In genomic region chr14:19706454-19706853, GRCm38 (mm10) we compare ENCODE assay signal across 8 mouse cellular contexts. TPM values are rescaled to one million over a fixed set of nuclear protein-coding genes. Genes with fewer than 3 reads are reported as not detected.
DNase-seq lines count a peak whose midpoint lies in the region; ATAC-seq lines count a peak whose summit lies in the region.

No protein-coding gene starts in this region.

- no peak overlapping the region for H3K4me2 ChIP-seq in kidney, embryonic 15.5 days
- no peak overlapping the region for H3K4me2 ChIP-seq in liver, embryonic 13.5 days
- no peak overlapping the region for H3K4me2 ChIP-seq in neural tube, embryonic 11.5 days (ENCODE audit: low read depth)

- no peaks in the 10 kb centered on the region for H3K9me3 ChIP-seq in kidney, embryonic 15.5 days (replicated peaks)
- no peaks in the 10 kb centered on the region for H3K9me3 ChIP-seq in liver, embryonic 13.5 days (replicated peaks)
- H3K9me3 ChIP-seq in neural tube, embryonic 11.5 days (ENCODE audit: control insufficient read depth, low read length) = no peaks in the 10 kb centered on the region

- peak; percentile 78 for ATAC-seq in CD4-positive, CD25-positive, alpha-beta regulatory T cell, adult 4 months
- ATAC-seq in kidney, embryonic 15.5 days (replicated peaks; ENCODE audit: low FRiP score) = 0 out of 2 replicates have a peak, but pooled peaks have one; percentile 17
- ATAC-seq in liver, embryonic 13.5 days (ENCODE audit: low read depth) = no peak
- ATAC-seq in neural tube, embryonic 11.5 days (ENCODE audit: insufficient read depth, low FRiP score, low TSS enrichment) = peak; percentile 62; the same call in 1 of the 2 replicates

- peaks cover 28% of the 10 kb centered on the region for H3K4me1 ChIP-seq in kidney, embryonic 15.5 days
- H3K4me1 ChIP-seq in liver, embryonic 13.5 days (replicated peaks) = peaks cover 10% of the 10 kb centered on the region
- H3K4me1 ChIP-seq in neural tube, embryonic 11.5 days (ENCODE audit: control insufficient read depth, insufficient read depth, low read length) = peaks cover 8% of the 10 kb centered on the region; the same call in 1 of the 2 replicates

- peak overlapping the region; percentile 66; the same call in 1 of the 2 replicates for H3K27ac ChIP-seq in kidney, embryonic 15.5 days
- H3K27ac ChIP-seq in liver, embryonic 13.5 days = no peak overlapping the region
- H3K27ac ChIP-seq in neural tube, embryonic 11.5 days (ENCODE audit: low read depth, low read length) = no peak overlapping the region

- H3K27me3 ChIP-seq in kidney, embryonic 15.5 days = no peaks in the 10 kb centered on the region; the same call in 1 of the 2 replicates
- 0 out of 2 replicates have a peak, but pooled peaks cover 3% of the 10 kb centered on the region for H3K27me3 ChIP-seq in liver, embryonic 13.5 days
- H3K27me3 ChIP-seq in neural tube, embryonic 11.5 days (ENCODE audit: control insufficient read depth, insufficient read depth, low read length) = no peaks in the 10 kb centered on the region

- H3K4me3 ChIP-seq in kidney, embryonic 15.5 days (replicated peaks) = no peak overlapping the region
- H3K4me3 ChIP-seq in liver, embryonic 13.5 days (replicated peaks) = no peak overlapping the region
- H3K4me3 ChIP-seq in neural tube, embryonic 11.5 days (ENCODE audit: low read depth, low read length) = no peak overlapping the region

- no peak overlapping the region for H3K9ac ChIP-seq in kidney, embryonic 15.5 days
- H3K9ac ChIP-seq in liver, embryonic 13.5 days = no peak overlapping the region
- H3K9ac ChIP-seq in neural tube, embryonic 11.5 days (ENCODE audit: low read length) = no peak overlapping the region

- under 1% methylated on average over 5 of the region's 5 CpGs for WGBS in kidney, embryonic 15.5 days
- under 1% methylated on average over 5 of the region's 5 CpGs for WGBS in liver, embryonic 13.5 days (ENCODE audit: insufficient replicate concordance)
- 4% methylated on average over 5 of the region's 5 CpGs for WGBS in neural tube, embryonic 11.5 days

- H3K36me3 ChIP-seq in kidney, embryonic 15.5 days = no peaks in the 10 kb centered on the region
- no peaks in the 10 kb centered on the region for H3K36me3 ChIP-seq in liver, embryonic 13.5 days
- H3K36me3 ChIP-seq in neural tube, embryonic 11.5 days (ENCODE audit: control insufficient read depth, insufficient read depth, low read length) = no peaks in the 10 kb centered on the region

- peak; percentile 33 for DNase-seq in adrenal gland, adult 8-10 months
- peak; percentile 81 for DNase-seq in embryo, embryonic 9.5 days (ENCODE audit: extremely low spot score)
- peak; percentile 59 to 68 for DNase-seq in heart, adult 9 months (ENCODE audit: low spot score in 2 of 2)
- peak; percentile 29 for DNase-seq in liver, embryonic 13.5 days
- DNase-seq in neural tube, embryonic 11.5 days (ENCODE audit: low spot score) = peak; percentile 54
- DNase-seq in thymus, postnatal 25 days = peak; percentile 49

RNA-seq across cellular contexts. Expression of gene Nid2, which starts 44.6 kb away (rescaled TPM):
- polyA plus RNA-seq in CD4-positive, CD25-positive, alpha-beta regulatory T cell, adult 4 months (2017; shearing (Covaris generic)) = 1 to 10 TPM; 1.1 to 5.1 TPM
- 10 to 100 TPM; 12.2 to 21.4 (median 17.3) TPM for total RNA-seq in adrenal gland, adult 8-10 months (2022)
- 104 and 128 TPM in 2 replicates for polyA plus RNA-seq in kidney, embryonic 15.5 days (2015; fragmentation: Nextera tagmentation; extraction: Ambion mirVana)
- polyA plus RNA-seq in liver, embryonic 13.5 days (2015; fragmentation: Nextera tagmentation; extraction: Ambion mirVana) = 13.9 and 16.5 TPM in 2 replicates
- 61.2 and 63.0 TPM in 2 replicates for polyA plus RNA-seq in neural tube, embryonic 11.5 days (2014; fragmentation: Nextera tagmentation; extraction: Ambion mirVana)

Comparison
In these comparisons a context has a peak if more than half of its experiments do, and no peak if none do; other contexts are left out.
1. DNase-seq: peak in every context shown above with its lines; median percentile 81 in embryo, embryonic 9.5 days; 64 in heart, adult 9 months; 54 in neural tube, embryonic 11.5 days; 49 in thymus, postnatal 25 days; 33 in adrenal gland, adult 8-10 months; 29 in liver, embryonic 13.5 days.